Comparison of ENCODE assay signal across 7 mouse cellular contexts in genomic region chr9:102643071-102643485, GRCm38 (mm10). TPM values are rescaled to one million over a fixed set of nuclear protein-coding genes. Genes with fewer than 3 reads are reported as not detected.
DNase-seq lines count a peak whose midpoint lies in the region; ATAC-seq lines count a peak whose summit lies in the region.

No protein-coding gene starts in this region.

- peaks cover 2% of the 10 kb centered on the region for H3K4me1 ChIP-seq in brown adipose tissue, adult 24 weeks (ENCODE audit: control insufficient read depth, insufficient read depth, insufficient read length, low read length)
- H3K4me1 ChIP-seq in embryonic facial prominence, embryonic 13.5 days = peaks cover 63% of the 10 kb centered on the region
- peaks cover 34% of the 10 kb centered on the region for H3K4me1 ChIP-seq in hindbrain, embryonic 13.5 days (replicated peaks)

- no peak overlapping the region for H3K4me3 ChIP-seq in brown adipose tissue, adult 24 weeks (ENCODE audit: insufficient read depth, low read depth, low read length)
- peak overlapping the region; percentile 17; the same call in 1 of the 2 replicates for H3K4me3 ChIP-seq in embryonic facial prominence, embryonic 13.5 days
- no peak overlapping the region for H3K4me3 ChIP-seq in hindbrain, embryonic 13.5 days

- 8% methylated on average over 8 of the region's 8 CpGs for WGBS in embryonic facial prominence, embryonic 13.5 days
- 36% methylated on average over 8 of the region's 8 CpGs for WGBS in hindbrain, embryonic 13.5 days

- H3K9me3 ChIP-seq in embryonic facial prominence, embryonic 13.5 days = 0 out of 2 replicates have a peak, but pooled peaks cover 2% of the 10 kb centered on the region
- H3K9me3 ChIP-seq in hindbrain, embryonic 13.5 days = no peaks in the 10 kb centered on the region

- H3K9ac ChIP-seq in embryonic facial prominence, embryonic 13.5 days = 0 out of 2 replicates have a peak overlapping the region, but pooled peaks have one; percentile 32
- no peak overlapping the region for H3K9ac ChIP-seq in hindbrain, embryonic 13.5 days

- peak overlapping the region; percentile 58 for H3K4me2 ChIP-seq in embryonic facial prominence, embryonic 13.5 days
- peak overlapping the region; percentile 39 for H3K4me2 ChIP-seq in hindbrain, embryonic 13.5 days

- H3K27me3 ChIP-seq in embryonic facial prominence, embryonic 13.5 days = no peaks in the 10 kb centered on the region
- H3K27me3 ChIP-seq in hindbrain, embryonic 13.5 days = no peaks in the 10 kb centered on the region; the same call in 1 of the 2 replicates

- DNase-seq in lung, postnatal 36 days = peak; percentile 48
- no peak for DNase-seq in frontal cortex, postnatal 10 days (ENCODE audit: low spot score in 2 of 2)
- DNase-seq in right cerebral cortex, postnatal 14 days = no peak
- no peak for DNase-seq in frontal cortex, postnatal 25 days (ENCODE audit: low spot score in 2 of 2)

- H3K36me3 ChIP-seq in embryonic facial prominence, embryonic 13.5 days = no peaks in the 10 kb centered on the region
- H3K36me3 ChIP-seq in hindbrain, embryonic 13.5 days = no peaks in the 10 kb centered on the region

- H3K27ac ChIP-seq in brown adipose tissue, adult 24 weeks (replicated peaks; ENCODE audit: low read depth, low read length) = peak overlapping the region; percentile 70; the same call in 1 of the 2 replicates
- H3K27ac ChIP-seq in embryonic facial prominence, embryonic 13.5 days = peak overlapping the region; percentile 99
- peak overlapping the region; percentile 75 for H3K27ac ChIP-seq in hindbrain, embryonic 13.5 days

- no peak for ATAC-seq in embryonic facial prominence, embryonic 13.5 days (ENCODE audit: insufficient number of reproducible peaks, insufficient read depth, low FRiP score, low TSS enrichment, low read depth)
- ATAC-seq in hindbrain, embryonic 13.5 days (ENCODE audit: low FRiP score) = 0 out of 2 replicates have a peak, but pooled peaks have one; percentile 49

RNA-seq across cellular contexts. Expression of gene Cep63, which starts 16.7 kb away (rescaled TPM):
- 39.6 and 41.8 TPM in 2 replicates for polyA plus RNA-seq in brown adipose tissue, adult 24 weeks (2012; ENCODE audit: insufficient read depth, insufficient read length, missing spikeins)
- polyA plus RNA-seq in embryonic facial prominence, embryonic 13.5 days (2015; fragmentation: Nextera tagmentation; extraction: Ambion mirVana) = 50.9 and 57.8 TPM in 2 replicates
- 43.0 and 44.3 TPM in 2 replicates for polyA plus RNA-seq in hindbrain, embryonic 13.5 days (2015; fragmentation: Nextera tagmentation; extraction: Ambion mirVana)

RNA-seq across cellular contexts. Expression of gene Anapc13, which starts 17.0 kb away (rescaled TPM):
- polyA plus RNA-seq in brown adipose tissue, adult 24 weeks (2012; ENCODE audit: insufficient read depth, insufficient read length, missing spikeins) = 362 and 412 TPM in 2 replicates
- polyA plus RNA-seq in embryonic facial prominence, embryonic 13.5 days (2015; fragmentation: Nextera tagmentation; extraction: Ambion mirVana) = 195 and 200 TPM in 2 replicates
- 194 and 200 TPM in 2 replicates for polyA plus RNA-seq in hindbrain, embryonic 13.5 days (2015; fragmentation: Nextera tagmentation; extraction: Ambion mirVana)
